Mouse (Mus musculus) limb, embryonic 14.5 days (tissue): Measurements from ENCODE around the gene Uba1y. TPM values are rescaled to one million over a fixed set of nuclear protein-coding genes. Genes with fewer than 3 reads are reported as not detected.
A peak's percentile ranks its signal among the peaks of the same experiment; 100 is the strongest.
"Not testable (repeated sequence)": the region's sequence is repeated elsewhere in the genome, so short reads cannot be mapped to it uniquely, and the experiment has no call there.

ENCODE experiments used
- ATAC-seq: fragments of 200-750 bp; cut with Nextera tagmentation; 2 replicates; pipeline ENCODE4 v1.8.0; 2017; ENCODE audit warnings: low read depth, moderate number of reproducible peaks, moderate TSS enrichment; ENCODE audit not compliant: low FRiP score
- DNase-seq: peaks from one replicate; pipeline ENCODE4 v3.0.0-alpha.2; 2015; ENCODE audit warnings: low spot score
- H3K27ac ChIP-seq: fragments of 300-500 bp; sonication (generic); replicated peaks from 2 replicates; pipeline ENCODE4 v1.5.1; 2014; ENCODE audit warnings: low read depth, mild to moderate bottlenecking, low read length, moderate library complexity, mixed read lengths
- H3K27me3 ChIP-seq: fragments of 300-500 bp; sonication (generic); 2 replicates; pipeline ENCODE4 v1.6.1; 2014; ENCODE audit warnings: low read length, mixed read lengths; ENCODE audit not compliant: control insufficient read depth, insufficient read depth
- H3K36me3 ChIP-seq: fragments of 300-500 bp; sonication (generic); 2 replicates; pipeline ENCODE4 v1.6.1; 2014; ENCODE audit warnings: mild to moderate bottlenecking, low read length, moderate library complexity, mixed read lengths; ENCODE audit not compliant: control insufficient read depth, insufficient read depth
- H3K4me1 ChIP-seq: fragments of 300-500 bp; sonication (generic); 2 replicates; pipeline ENCODE4 v1.6.1; 2014; ENCODE audit warnings: antibody characterized with exemption, low read length, mixed read lengths; ENCODE audit not compliant: control insufficient read depth, insufficient read depth
- H3K4me2 ChIP-seq: fragments of 300-500 bp; sonication (generic); replicated peaks from 2 replicates; pipeline ENCODE4 v1.6.1; 2014; ENCODE audit warnings: low read depth, mild to moderate bottlenecking, low read length, moderate library complexity; ENCODE audit not compliant: severe bottlenecking
- H3K4me3 ChIP-seq: fragments of 300-500 bp; sonication (generic); replicated peaks from 2 replicates; pipeline ENCODE4 v1.5.1; 2014; ENCODE audit warnings: low read length
- H3K9ac ChIP-seq: fragments of 300-500 bp; sonication (generic); 2 replicates; pipeline ENCODE4 v1.6.1; 2014; ENCODE audit warnings: mild to moderate bottlenecking, low read depth, low read length, moderate library complexity; ENCODE audit not compliant: severe bottlenecking
- H3K9me3 ChIP-seq: fragments of 300-500 bp; sonication (generic); 2 replicates; pipeline ENCODE4 v1.6.1; 2016; ENCODE audit warnings: low read length; ENCODE audit not compliant: control insufficient read depth
- POLR2A ChIP-seq: fragments of 200-500 bp; IDR thresholded peaks from 2 replicates; pipeline ENCODE4 v1.8.0; 2012; ENCODE audit warnings: inconsistent platforms, mild to moderate bottlenecking, moderate library complexity, borderline replicate concordance; ENCODE audit not compliant: insufficient read depth, insufficient read length; ENCODE audit errors: extremely low read depth
- WGBS: fragments of 180-500 bp; shearing (Covaris S2); extraction: QIAGEN DNeasy Blood & Tissue Kit; methylation state at CpG from one replicate; pipeline ENCODE4 v1.1.7; 2014; 5-methylcytosine and 5-hydroxymethylcytosine counted together
- polyA plus RNA-seq, 2 experiments: library from polyadenylated mRNA; depleted of rRNA in 1 of 2; stranded (reverse) in 1 of 2; unstranded in 1 of 2; fragments of >200 nt; fragmentation: Nextera tagmentation in 1 of 2; extraction: Ambion mirVana in 1 of 2; gene quantifications; 2 replicates each; pipeline versions ENCODE4 v1.2.1 to v1.2.3; 2012 to 2014

Gene Uba1y
- polyA plus RNA-seq (2012; rRNA removed) (not detected in 2 replicates), polyA plus RNA-seq (2014; fragmentation: Nextera tagmentation; extraction: Ambion mirVana) (not detected in 2 replicates)

DNA sequence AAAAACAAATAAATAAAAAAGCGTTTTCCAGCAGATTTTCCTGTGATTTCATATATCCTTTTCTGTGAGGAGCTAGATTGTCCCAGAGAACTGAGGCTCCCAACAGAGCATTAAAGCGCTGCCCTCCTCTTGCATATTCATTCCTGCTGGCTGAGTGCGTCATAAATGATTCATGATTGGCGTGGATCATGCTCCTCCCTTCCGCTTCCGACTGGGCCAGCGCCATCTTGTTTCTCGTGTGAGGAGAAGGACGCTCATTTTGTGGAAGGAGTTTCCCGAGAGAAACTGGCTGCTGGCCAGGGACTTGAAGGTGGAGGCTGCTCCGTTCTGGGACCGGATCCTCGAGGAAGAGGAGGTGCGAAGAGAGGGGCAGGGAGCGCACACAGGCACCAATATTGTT, at the start of gene Uba1y:
Gene Uba1y (plus strand): TSS at position 254 of the 400 bp plus-strand sequence.
- Histone ChIP-seq H3K9ac (no peak within 1 kb of the TSS), H3K4me3 (no peak within 1 kb of the TSS), H3K4me2 (no peak within 1 kb of the TSS), H3K27me3 (no peaks in the 10 kb centered on the region), H3K4me1 (no peaks in the 10 kb centered on the region), H3K27ac (no peak within 1 kb of the TSS), H3K9me3 (no peaks in the 10 kb centered on the region), H3K36me3 (no peaks in the 10 kb centered on the region)
- TF ChIP-seq POLR2A, result no peak
- ATAC-seq, result no peak
- no peak for DNase-seq
- 94% methylated on average over 10 of the region's 15 CpGs for WGBS

- ATAC-seq, H3K9ac ChIP-seq, H3K27ac ChIP-seq, H3K4me1 ChIP-seq, H3K27me3 ChIP-seq, H3K9me3 ChIP-seq, H3K4me2 ChIP-seq, DNase-seq, H3K36me3 ChIP-seq, H3K4me3 ChIP-seq: not testable (repeated sequence)
- WGBS, result 98% methylated on average over 5 of the region's 11 CpGs
Observed at GRCm38 (mm10) chrY:797309-797708, 21.1 kb upstream of the Uba1y start, which contains the start of gene Zfy1. Zfy1 (minus strand) TSS chrY:797409.

GRCm38 (mm10) chrY:808991-809661, 9.3 kb upstream of the Uba1y start:
- DNase-seq (peak; percentile 16), ATAC-seq (peak; percentile 77; the same call in 1 of the 2 replicates)
- Histone ChIP-seq H3K9me3 (no peaks in the 10 kb centered on the region), H3K36me3 (no peaks in the 10 kb centered on the region), H3K27ac (no peak overlapping the region), H3K27me3 (no peaks in the 10 kb centered on the region), H3K9ac (0 out of 2 replicates have a peak overlapping the region, but pooled peaks have one; percentile 12), H3K4me2 (peak overlapping the region; percentile 37), H3K4me3 (peak overlapping the region; percentile 21), H3K4me1 (no peaks in the 10 kb centered on the region)
- TF ChIP-seq POLR2A, result no peak
- WGBS, result 0% methylated on average over 6 of the region's 15 CpGs

GRCm38 (mm10) chrY:872404-872803, 54.0 kb downstream of the Uba1y start:
- H3K36me3 ChIP-seq, result no peaks in the 10 kb centered on the region
- ATAC-seq, result no peak
- H3K4me2 ChIP-seq, result no peak overlapping the region
- no peak overlapping the region for H3K9ac ChIP-seq
- no peak overlapping the region for H3K27ac ChIP-seq
- no peaks in the 10 kb centered on the region for H3K4me1 ChIP-seq
- H3K27me3 ChIP-seq, result no peaks in the 10 kb centered on the region
- H3K4me3 ChIP-seq, result no peak overlapping the region
- no peaks in the 10 kb centered on the region for H3K9me3 ChIP-seq
- DNase-seq, result no peak
- no peak for TF ChIP-seq POLR2A

GRCm38 (mm10) chrY:872855-873549, 54.6 kb downstream of the Uba1y start:
- no peak for ATAC-seq
- Histone ChIP-seq H3K36me3 (no peaks in the 10 kb centered on the region), H3K4me1 (no peaks in the 10 kb centered on the region), H3K4me3 (no peak overlapping the region), H3K4me2 (0 out of 2 replicates have a peak overlapping the region, but pooled peaks have one; percentile 13), H3K27me3 (no peaks in the 10 kb centered on the region), H3K9me3 (no peaks in the 10 kb centered on the region), H3K27ac (no peak overlapping the region), H3K9ac (no peak overlapping the region)
- 18% methylated on average over 5 of the region's 18 CpGs for WGBS
- DNase-seq, result peak; percentile 2
- TF ChIP-seq POLR2A, result no peak

Other genes with a start within 250 kb of the Uba1y start
- gene Zfy1, start 21.2 kb upstream of the Uba1y start, polyA plus RNA-seq (2012; rRNA removed), result not detected in 2 replicates
- not detected in 2 replicates for gene Zfy1, start 21.2 kb upstream of the Uba1y start, polyA plus RNA-seq (2014; fragmentation: Nextera tagmentation; extraction: Ambion mirVana)
- gene Kdm5d, start 79.1 kb downstream of the Uba1y start, polyA plus RNA-seq (2012; rRNA removed), result 3.0 and 18.8 TPM in 2 replicates
- 19.7 TPM in 1 of 2 replicates, not detected in the other for gene Kdm5d, start 79.1 kb downstream of the Uba1y start, polyA plus RNA-seq (2014; fragmentation: Nextera tagmentation; extraction: Ambion mirVana)
- 5.2 and 48.5 TPM in 2 replicates for gene Eif2s3y, start 191.9 kb downstream of the Uba1y start, polyA plus RNA-seq (2012; rRNA removed)
- 49.2 TPM in 1 of 2 replicates, not detected in the other for gene Eif2s3y, start 191.9 kb downstream of the Uba1y start, polyA plus RNA-seq (2014; fragmentation: Nextera tagmentation; extraction: Ambion mirVana)